Mouse (Mus musculus) skeletal muscle tissue, postnatal 0 days (tissue): Measurements from ENCODE around the gene Mfsd14a. TPM values are rescaled to one million over a fixed set of nuclear protein-coding genes. Genes with fewer than 3 reads are reported as not detected.

ENCODE experiments used
- polyA plus RNA-seq: library from polyadenylated mRNA; unstranded; fragments of >200 nt; fragmentation: Nextera tagmentation; extraction: Ambion mirVana; gene quantifications from 2 replicates; pipeline ENCODE4 v1.2.1, GENCODE M21; 2015

Gene Mfsd14a
- polyA plus RNA-seq = 27.6 and 32.1 TPM in 2 replicates

GRCm38 (mm10) chr3:116662463-116662863 lies at the start of gene Mfsd14a:
Gene Mfsd14a (minus strand): TSS chr3:116662677.

GRCm38 (mm10) chr3:116681160-116681559 lies 18.7 kb upstream of the Mfsd14a start, which contains the start of gene Gm43191:
Gene Gm43191 (minus strand): TSS chr3:116681260.

GRCm38 (mm10) chr3:116614295-116614892 lies 48.1 kb downstream of the Mfsd14a start, which contains the start of gene Trmt13:
Gene Trmt13 (minus strand): TSS chr3:116614587.

GRCm38 (mm10) chr3:116594728-116595602 lies 67.5 kb downstream of the Mfsd14a start, which contains the start of gene Sass6:
Gene Sass6 (plus strand): TSS chr3:116594982.

Other genes with a start within 250 kb of the Mfsd14a start
- 5.1 and 7.8 TPM in 2 replicates for gene Cdc14a, start 238.6 kb downstream of the Mfsd14a start, polyA plus RNA-seq
- gene Rtca, start 154.5 kb downstream of the Mfsd14a start, polyA plus RNA-seq = 35.3 and 40.8 TPM in 2 replicates
- 8.3 and 15.7 TPM in 2 replicates for gene Dbt, start 149.6 kb downstream of the Mfsd14a start, polyA plus RNA-seq
- gene Lrrc39, start 99.7 kb downstream of the Mfsd14a start, polyA plus RNA-seq = 37.0 and 38.9 TPM in 2 replicates
- 4.2 and 5.0 TPM in 2 replicates for gene Sass6, start 67.7 kb downstream of the Mfsd14a start, polyA plus RNA-seq
- gene Trmt13, start 48.1 kb downstream of the Mfsd14a start, polyA plus RNA-seq = 12.1 and 12.8 TPM in 2 replicates
- gene Gm43191, start 18.6 kb upstream of the Mfsd14a start, polyA plus RNA-seq = not detected in 2 replicates
- gene Slc35a3, start 50.2 kb upstream of the Mfsd14a start, polyA plus RNA-seq = 4.7 and 5.0 TPM in 2 replicates
- 159 and 168 TPM in 2 replicates for gene Agl, start 145.5 kb upstream of the Mfsd14a start, polyA plus RNA-seq
- gene Frrs1, start 196.8 kb upstream of the Mfsd14a start, polyA plus RNA-seq = 2.3 and 2.8 TPM in 2 replicates